Mouse (Mus musculus) testis, adult 2 months (tissue): ENCODE data around the gene Hdac9.

ENCODE experiments used
- CTCF ChIP-seq: fragments of 200-500 bp; IDR thresholded peaks from 2 replicates; pipeline ENCODE4 v1.5.1; 2012; ENCODE audit warnings: low read depth, mild to moderate bottlenecking, inconsistent platforms, low read length, moderate library complexity; ENCODE audit not compliant: control insufficient read depth, insufficient read depth, insufficient replicate concordance
- POLR2A ChIP-seq: fragments of 200-500 bp; IDR thresholded peaks from 2 replicates; pipeline ENCODE4 v1.6.1; 2012; ENCODE audit warnings: low read depth, mild to moderate bottlenecking, inconsistent platforms, low read length, moderate library complexity; ENCODE audit not compliant: control insufficient read depth

GRCm38 (mm10) chr12:34612511-34612910 is 304.4 kb downstream of the Hdac9 start:
- TF ChIP-seq CTCF (no peak), POLR2A (no peak)
